In genomic region chr5:8349557-8349956, GRCm38 (mm10) we compare ENCODE assay signal across 15 mouse cellular contexts.
"Had no signal": no experiment of that assay in that cellular context is flagged by ENCODE, and none has a peak within 500 bp of the region (broad histone marks: within the 10 kb centered on the region; RNA-seq: fewer than 3 reads in every experiment).

No protein-coding gene starts in this region.

- DNase-seq: kidney, postnatal 25 days; layer of hippocampus, adult 9-11 months; liver; lung, adult 2 months; lung, postnatal 10 days; midbrain, embryonic 14.5 days; retina, postnatal 1 day; right cerebral cortex, postnatal 4 days; thymus, postnatal 4 days had no signal

- ATAC-seq: intestine, embryonic 16.5 days had no signal

- H3K4me2 ChIP-seq: limb, embryonic 12.5 days; liver, embryonic 15.5 days; neural tube, embryonic 13.5 days had no signal

- H3K9me3 ChIP-seq: limb, embryonic 12.5 days; liver, embryonic 15.5 days; neural tube, embryonic 13.5 days had no signal

- H3K9ac ChIP-seq: limb, embryonic 12.5 days; liver, embryonic 15.5 days; neural tube, embryonic 13.5 days had no signal

- H3K4me1 ChIP-seq: limb, embryonic 12.5 days; liver, embryonic 15.5 days; neural tube, embryonic 13.5 days had no signal

- H3K27ac ChIP-seq: limb, embryonic 12.5 days; liver, embryonic 15.5 days; macrophage; neural tube, embryonic 13.5 days had no signal

- H3K4me3 ChIP-seq: limb, embryonic 12.5 days; liver, embryonic 15.5 days; myocyte; neural tube, embryonic 13.5 days had no signal

- H3K27me3 ChIP-seq: limb, embryonic 12.5 days; liver, embryonic 15.5 days; neural tube, embryonic 13.5 days had no signal

- H3K36me3 ChIP-seq: limb, embryonic 12.5 days; liver, embryonic 15.5 days; neural tube, embryonic 13.5 days had no signal
